Mouse (Mus musculus): ENCODE data around the gene Fetub.

DNA sequence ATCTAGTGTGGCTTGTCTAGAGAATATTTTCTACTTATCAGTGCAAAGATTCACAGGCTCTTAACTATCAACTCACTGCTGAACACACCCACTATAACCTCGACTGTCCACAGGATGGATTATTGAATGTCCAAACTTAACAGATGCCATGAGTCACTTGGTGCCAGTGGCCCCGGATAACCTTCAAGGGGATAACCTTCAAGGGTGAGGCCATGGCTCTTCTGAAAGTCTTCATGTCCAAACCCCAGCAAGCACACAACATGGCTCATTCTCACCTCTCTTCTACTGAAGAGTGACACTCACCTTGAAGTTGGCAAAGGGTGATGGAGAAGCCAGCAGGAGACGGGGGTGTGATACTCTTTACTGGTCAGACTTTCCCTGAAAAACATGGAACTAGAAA lies 31.4 kb upstream of the Fetub start:
- TF ChIP-seq FLI1 (IDR thresholded peaks at IDR 0.05; ENCODE audit: low read length): no peak
- TF ChIP-seq GATA1 (IDR thresholded peaks at IDR 0.05; ENCODE audit: borderline replicate concordance, low read length): no peak

Measured in megakaryocyte, embryonic 14.5 days (primary cell).